Mouse (Mus musculus): Measurements from ENCODE around the gene Golga4.

Gene Golga4

GRCm38 (mm10) chr9:118506020-118506403, at the start of gene Golga4:
Gene Golga4 (plus strand): TSS chr9:118506267.
- peak; percentile 99 for DNase-seq

GRCm38 (mm10) chr9:118456405-118456804, 49.7 kb upstream of the Golga4 start:
- no peak for DNase-seq

DNA sequence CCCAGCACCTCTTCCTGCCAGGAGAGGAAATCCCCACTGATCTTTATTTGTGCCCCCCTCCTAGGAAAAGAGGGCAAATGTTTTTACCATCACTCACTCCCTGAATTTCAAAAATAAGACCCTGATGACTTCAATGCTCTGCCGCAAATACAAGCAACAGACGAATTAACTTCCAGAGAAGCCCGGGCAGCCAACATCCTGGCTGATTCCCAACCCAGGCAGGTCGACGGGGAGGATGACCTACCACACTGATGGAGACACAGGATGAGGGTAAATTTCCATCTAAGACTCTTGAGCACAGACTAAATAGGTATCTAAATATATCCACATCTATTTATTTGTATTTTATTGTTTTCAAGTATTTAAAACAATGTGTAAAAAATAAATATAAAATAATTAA, 48.0 kb upstream of the Golga4 start:
- no peak for DNase-seq

- DNase-seq: no peak
Observed at GRCm38 (mm10) chr9:118464031-118464430, 42.0 kb upstream of the Golga4 start.

DNA sequence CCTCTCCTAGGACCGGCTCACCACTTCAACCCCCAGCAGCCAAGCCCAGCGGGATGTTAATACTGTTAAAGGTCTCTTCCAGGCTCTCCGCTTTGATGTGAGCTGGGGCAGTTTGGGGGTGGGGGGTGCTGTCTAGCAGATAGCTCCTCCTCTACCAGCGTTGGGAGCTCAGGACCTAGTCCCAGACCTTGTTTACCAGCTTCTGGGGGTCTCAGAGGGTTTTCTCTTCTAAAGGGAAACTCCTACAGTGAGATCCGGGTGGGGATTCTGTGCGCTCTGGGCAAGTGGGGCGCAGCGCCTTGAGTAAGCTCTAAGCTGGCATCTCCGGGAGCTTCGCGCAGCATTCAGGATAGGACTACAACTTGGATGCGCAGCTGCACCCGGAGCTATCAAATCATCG, 37.8 kb upstream of the Golga4 start:
- no peak for DNase-seq

DNA sequence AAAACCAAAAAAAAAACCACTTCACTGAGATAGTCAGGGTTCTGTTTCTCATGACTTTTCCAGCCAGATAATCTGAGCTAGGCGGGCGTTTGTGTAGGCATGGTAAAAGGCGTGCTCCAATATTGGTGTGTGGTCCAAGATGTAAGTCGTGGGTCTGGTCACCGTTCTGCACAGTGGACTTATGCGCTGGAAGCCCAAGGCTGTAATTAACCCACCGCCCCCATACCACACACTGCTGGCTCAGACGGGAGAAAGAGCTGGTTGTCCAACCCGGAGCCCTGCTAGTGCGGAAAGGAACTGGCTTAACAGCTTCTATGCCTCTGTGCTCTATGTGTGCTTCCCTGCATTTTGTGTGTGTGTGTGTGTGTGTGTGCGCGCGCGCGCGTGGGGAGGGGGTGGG, 36.8 kb upstream of the Golga4 start:
- DNase-seq: no peak

DNA sequence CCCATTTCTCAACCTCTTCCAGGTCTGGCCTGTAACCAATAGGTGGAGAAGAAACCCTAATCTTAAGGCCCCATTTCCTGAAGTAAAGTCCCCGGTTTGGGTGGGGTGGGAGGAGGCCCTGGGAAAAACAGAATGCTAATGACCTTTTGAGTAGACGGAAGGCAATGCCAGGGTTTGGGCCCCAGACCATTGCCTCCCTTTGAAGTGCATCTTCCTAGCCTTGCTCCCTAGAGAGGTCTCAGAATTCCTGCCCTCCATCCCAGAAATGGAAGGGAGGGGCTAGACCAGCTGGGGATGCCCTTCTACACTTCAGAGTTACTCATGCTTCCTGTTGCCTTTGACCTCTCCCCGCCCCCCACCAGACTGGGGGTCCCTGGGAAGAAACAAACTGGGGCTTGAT, 34.8 kb upstream of the Golga4 start:
- no peak for DNase-seq

- DNase-seq: no peak
Observed at GRCm38 (mm10) chr9:118476211-118476765, 29.8 kb upstream of the Golga4 start.

GRCm38 (mm10) chr9:118476766-118477271, 29.2 kb upstream of the Golga4 start:
- DNase-seq: no peak

- DNase-seq: no peak
Observed at GRCm38 (mm10) chr9:118477281-118477931, 28.7 kb upstream of the Golga4 start.

DNA sequence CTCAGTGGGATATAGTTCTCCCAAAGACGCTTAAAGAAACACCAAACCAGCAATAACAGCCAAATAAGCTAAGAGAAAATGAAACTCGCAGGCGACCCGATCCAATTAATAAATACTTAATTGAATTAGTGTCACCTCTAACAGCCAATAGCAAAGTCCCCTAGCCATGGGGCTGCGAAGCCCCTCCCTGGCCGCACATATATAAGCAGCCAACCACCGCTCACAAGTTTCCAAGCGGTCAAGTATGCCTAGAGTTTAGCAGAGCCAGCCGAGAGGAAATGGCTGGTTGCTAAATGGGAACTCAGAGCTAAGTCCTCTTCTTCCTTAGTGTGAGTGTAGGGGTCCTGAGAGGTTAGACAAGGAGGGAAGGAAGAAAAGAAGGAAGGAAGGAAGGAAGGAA, 28.1 kb upstream of the Golga4 start, which contains the start of gene Eomes:
Gene Eomes, plus strand, starts transcription at position 252 of the 400 bp plus-strand sequence.
- no peak for DNase-seq

GRCm38 (mm10) chr9:118478458-118478838, 27.6 kb upstream of the Golga4 start:
- DNase-seq: no peak

DNA sequence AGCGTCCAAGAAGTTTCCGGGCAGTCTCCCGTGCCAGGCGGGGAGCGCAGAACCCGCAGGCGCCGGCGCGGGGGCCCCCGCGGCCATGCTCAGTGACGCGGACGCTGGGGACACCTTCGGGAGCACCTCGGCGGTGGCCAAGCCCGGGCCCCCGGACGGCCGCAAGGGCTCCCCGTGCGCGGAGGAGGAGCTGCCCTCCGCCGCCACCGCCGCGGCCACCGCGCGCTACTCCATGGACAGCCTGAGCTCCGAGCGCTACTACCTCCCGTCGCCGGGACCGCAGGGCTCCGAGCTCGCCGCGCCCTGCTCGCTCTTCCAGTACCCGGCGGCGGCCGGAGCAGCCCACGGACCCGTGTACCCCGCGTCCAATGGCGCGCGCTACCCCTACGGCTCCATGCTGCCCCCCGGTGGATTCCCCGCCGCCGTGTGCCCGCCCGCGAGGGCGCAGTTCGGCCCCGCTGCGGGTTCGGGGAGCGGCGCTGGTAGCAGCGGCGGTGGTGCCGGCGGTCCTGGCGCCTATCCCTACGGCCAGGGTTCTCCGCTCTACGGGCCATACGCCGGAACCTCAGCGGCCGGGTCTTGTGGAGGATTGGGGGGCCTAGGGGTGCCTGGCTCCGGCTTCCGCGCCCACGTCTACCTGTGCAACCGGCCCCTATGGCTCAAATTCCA, 27.1 kb upstream of the Golga4 start:
- DNase-seq: no peak

GRCm38 (mm10) chr9:118479508-118480291, 26.4 kb upstream of the Golga4 start:
- DNase-seq: no peak

GRCm38 (mm10) chr9:118480292-118480690, 25.8 kb upstream of the Golga4 start:
- DNase-seq: no peak

GRCm38 (mm10) chr9:118482210-118482609, 23.9 kb upstream of the Golga4 start:
- peak; percentile 34 for DNase-seq

- DNase-seq: peak; percentile 83
Observed at GRCm38 (mm10) chr9:118486361-118487095, 19.5 kb upstream of the Golga4 start.

DNA sequence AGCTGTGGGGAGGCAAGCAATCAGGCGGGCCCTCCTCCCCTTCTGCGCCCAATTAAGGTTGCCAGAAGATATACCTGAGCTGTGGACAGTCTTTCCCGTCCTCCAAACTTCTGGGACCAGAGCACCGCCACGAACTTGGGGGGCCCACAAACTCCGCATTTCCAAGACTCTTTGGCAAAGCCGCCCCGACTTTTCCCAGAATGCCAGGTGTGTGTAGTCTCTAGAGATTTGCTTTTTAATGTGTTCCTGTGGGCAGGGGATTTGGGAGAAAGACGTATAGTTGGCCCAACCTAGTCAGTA, 19.0 kb upstream of the Golga4 start:
- peak; percentile 88 for DNase-seq

GRCm38 (mm10) chr9:118487636-118488035, 18.4 kb upstream of the Golga4 start:
- DNase-seq: no peak

DNA sequence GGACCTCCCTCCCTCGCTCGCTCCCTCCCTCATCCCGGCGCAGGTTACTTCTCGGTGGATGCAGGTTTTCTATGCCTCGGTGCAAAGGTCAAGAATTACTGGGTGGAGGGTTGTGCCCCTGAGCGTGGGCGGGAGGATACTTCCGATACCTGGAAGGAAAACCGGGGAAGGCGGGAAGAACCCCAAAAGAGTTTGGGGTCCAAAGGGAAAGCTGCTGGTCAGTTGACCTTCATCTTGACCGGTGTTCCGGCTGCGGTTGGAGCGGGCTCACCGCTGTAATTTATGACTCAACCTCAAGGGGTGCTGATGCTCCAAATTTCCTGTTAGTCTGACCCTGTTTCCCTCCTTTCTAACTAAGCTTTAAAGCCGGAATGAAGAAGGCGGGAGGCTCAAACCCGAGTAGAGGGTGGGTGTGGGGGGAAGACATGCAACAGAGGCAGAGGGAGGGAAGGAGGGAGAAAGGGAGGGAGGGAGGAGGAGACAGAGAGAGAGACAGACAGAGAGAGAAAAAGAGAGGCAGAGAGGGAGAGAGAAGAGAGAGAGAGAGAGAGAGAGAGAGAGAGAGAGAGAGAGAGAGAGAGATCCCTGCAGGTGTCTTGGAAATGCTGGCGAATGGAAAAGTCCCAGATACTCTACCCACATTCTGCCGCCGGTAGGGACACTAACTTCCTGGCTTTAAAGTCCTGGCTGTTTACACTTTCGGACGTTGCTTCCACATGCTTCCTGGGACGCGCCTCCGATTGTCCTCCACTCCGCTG, 17.8 kb upstream of the Golga4 start:
- peak; percentile 93 for DNase-seq

GRCm38 (mm10) chr9:118488896-118489578, 17.0 kb upstream of the Golga4 start:
- DNase-seq: no peak

All from heart, adult 11 months (tissue).